Mouse (Mus musculus): ENCODE results near the gene Kdm5d.
A peak's percentile ranks its signal among the peaks of the same experiment; 100 is the strongest.

The Kdm5d gene

DNA sequence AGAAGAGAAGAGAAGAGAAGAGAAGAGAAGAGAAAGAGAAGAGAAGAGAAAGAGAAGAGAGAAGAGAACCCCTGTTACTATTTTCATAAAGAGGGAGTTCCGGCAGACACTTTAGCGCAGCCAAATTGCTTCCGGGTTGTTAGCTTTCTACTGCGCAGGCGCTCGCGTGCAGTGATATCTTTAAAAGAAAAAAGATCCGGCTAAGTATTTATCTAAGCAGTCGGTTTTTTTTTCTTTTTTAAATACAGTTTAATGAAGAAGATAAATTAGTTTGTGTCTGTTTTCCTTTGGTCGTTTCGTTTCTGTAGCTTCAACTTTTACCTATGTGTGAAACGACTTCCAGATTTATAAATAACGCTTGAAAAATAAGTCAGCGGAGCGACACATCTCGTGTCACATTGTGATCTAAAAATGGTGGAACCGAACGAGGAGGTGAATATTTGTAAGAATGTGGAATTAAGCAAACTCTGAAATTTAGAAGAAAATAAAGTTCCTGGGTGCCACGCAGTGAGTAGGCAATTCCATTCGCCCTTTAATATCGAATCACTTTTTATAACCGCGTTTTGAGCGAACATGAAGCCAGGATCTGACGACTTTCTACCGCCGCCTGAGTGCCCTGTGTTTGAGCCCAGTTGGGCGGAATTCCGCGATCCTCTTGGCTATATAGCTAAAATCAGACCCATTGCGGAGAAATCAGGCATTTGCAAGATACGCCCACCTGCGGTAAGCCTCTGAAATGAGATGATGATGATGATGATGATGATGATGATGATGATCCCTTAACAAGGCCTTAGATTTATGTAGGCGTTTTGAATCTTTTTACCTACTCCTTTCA is at the start of gene Kdm5d:
Kdm5d (plus strand) TSS at position 396 of the 835 bp plus-strand sequence.
- DNase-seq (ENCODE audit: low spot score in 2 of 2): peak in 1 of 2 experiments; percentile 5

DNA sequence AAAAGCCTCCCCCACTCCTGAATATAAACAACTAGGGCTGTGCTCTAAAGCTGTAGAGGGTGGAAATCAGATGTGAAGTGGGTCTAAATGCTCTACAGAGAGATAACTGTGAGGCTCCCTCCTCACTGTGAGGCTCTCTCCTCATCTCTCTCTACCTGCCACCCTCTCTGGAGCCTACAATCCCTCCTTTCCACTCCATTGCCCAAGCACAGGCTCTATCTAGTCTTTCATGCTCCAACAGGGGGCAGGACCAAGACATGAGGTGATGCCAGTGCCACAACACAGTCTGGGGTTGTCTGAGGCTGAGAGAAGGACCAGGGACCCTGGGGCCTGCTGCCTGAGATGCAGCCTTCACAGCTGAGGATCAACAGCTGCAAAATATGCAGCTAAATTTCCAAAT is 25.2 kb upstream of the Kdm5d start:
- no peak for DNase-seq (ENCODE audit: low spot score in 2 of 2)

DNA sequence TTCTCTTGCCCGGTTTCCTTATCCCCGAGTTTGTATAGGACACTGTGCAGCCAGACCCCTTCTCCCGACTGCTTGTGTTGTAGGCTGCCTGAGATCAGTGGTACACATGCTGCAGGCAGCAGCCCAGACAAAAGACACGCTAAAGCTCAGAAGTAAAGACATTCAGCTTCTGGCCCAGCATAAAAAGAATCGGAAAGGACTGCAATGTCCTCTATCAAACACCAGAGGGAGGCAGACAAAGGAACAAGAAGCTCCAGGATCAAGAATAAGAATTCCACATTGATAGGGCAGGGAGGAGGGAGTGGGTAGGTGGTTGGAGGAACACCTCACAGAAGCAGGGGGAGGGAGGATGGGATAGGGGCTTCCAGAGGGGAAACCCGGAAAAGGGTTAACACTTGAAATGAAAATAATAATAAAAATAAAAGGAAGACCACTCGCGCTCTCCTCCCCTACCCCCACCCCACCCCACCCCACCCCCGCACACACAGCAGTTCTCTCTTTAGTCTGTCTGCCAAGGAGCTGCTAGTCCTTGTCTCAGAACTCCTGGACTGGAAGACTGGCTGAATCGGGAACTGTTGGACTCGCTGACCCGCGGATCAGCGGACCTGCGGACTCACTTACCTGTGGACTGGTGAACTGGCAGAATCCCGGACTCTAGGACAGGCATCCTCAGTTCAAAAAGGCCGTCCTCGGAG is 24.6 kb upstream of the Kdm5d start:
- DNase-seq (ENCODE audit: low spot score in 2 of 2): peak in 1 of 2 experiments; percentile 9
